Mouse (Mus musculus) kidney, adult 2 months (tissue): ENCODE results near the gene Cers1. TPM values are rescaled to one million over a fixed set of nuclear protein-coding genes. Genes with fewer than 3 reads are reported as not detected.

ENCODE experiments used
- DNase-seq: peaks from one replicate; pipeline ENCODE4 v3.0.0; 2021
- H3K27ac ChIP-seq: fragments of 200-500 bp; 2 replicates; pipeline ENCODE4 v1.5.1; 2012; ENCODE audit warnings: low read depth, low read length, control low read depth, inconsistent platforms; ENCODE audit not compliant: insufficient read depth
- H3K27me3 ChIP-seq: fragments of 200-500 bp; replicated peaks from 2 replicates; pipeline ENCODE4 v1.6.1; 2012; ENCODE audit warnings: mild to moderate bottlenecking, moderate library complexity, low read length, inconsistent platforms; ENCODE audit not compliant: control insufficient read depth, insufficient read depth
- H3K36me3 ChIP-seq: fragments of 200-500 bp; 2 replicates; pipeline ENCODE4 v1.6.1; 2012; ENCODE audit warnings: mild to moderate bottlenecking, moderate library complexity, low read length, inconsistent platforms; ENCODE audit not compliant: control insufficient read depth, insufficient read depth
- H3K4me1 ChIP-seq: fragments of 200-500 bp; 2 replicates; pipeline ENCODE4 v1.6.1; 2011; ENCODE audit warnings: low read length; ENCODE audit not compliant: control insufficient read depth, insufficient read depth
- H3K4me3 ChIP-seq: fragments of 200-500 bp; 2 replicates; pipeline ENCODE4 v1.5.1; 2011; ENCODE audit warnings: mild to moderate bottlenecking, low read depth, low read length, control low read depth; ENCODE audit not compliant: insufficient read depth
- CTCF ChIP-seq: fragments of 200-500 bp; conservative IDR thresholded peaks from 2 replicates; pipeline ENCODE4 v1.5.1; 2011; ENCODE audit warnings: low read depth, mild to moderate bottlenecking, control low read depth, low read length, moderate library complexity, mixed read lengths; ENCODE audit not compliant: insufficient read depth, insufficient read length
- POLR2A ChIP-seq: fragments of 200-500 bp; IDR thresholded peaks from one replicate; pipeline ENCODE4 v1.6.1; 2011; ENCODE audit warnings: low read depth, low read length, control low read depth
- WGBS: fragments of 180-500 bp; shearing (Covaris S2); methylation state at CpG from one replicate; pipeline ENCODE4 v1.1.7; 2018; 5-methylcytosine and 5-hydroxymethylcytosine counted together
- polyA plus RNA-seq: library from polyadenylated mRNA; depleted of rRNA; stranded (reverse); fragments of >200 nt; gene quantifications from 2 replicates; pipeline ENCODE4 v1.2.3, GENCODE M21; 2012

Cers1 gene
- polyA plus RNA-seq, 1 experiment: 0.66 TPM

- TF ChIP-seq CTCF (no peak), POLR2A (no peak)
- Histone ChIP-seq H3K4me3 (no peak overlapping the region), H3K4me1 (peaks cover 4% of the 10 kb centered on the region; the same call in 1 of the 2 replicates), H3K36me3 (no peaks in the 10 kb centered on the region), H3K27me3 (no peaks in the 10 kb centered on the region), H3K27ac (no peak overlapping the region)
- peak; percentile 90 for DNase-seq
- 44% methylated on average over 5 of the region's 5 CpGs for WGBS
Observed at GRCm38 (mm10) chr8:70364066-70364465, 48.5 kb downstream of the Cers1 start.

DNA sequence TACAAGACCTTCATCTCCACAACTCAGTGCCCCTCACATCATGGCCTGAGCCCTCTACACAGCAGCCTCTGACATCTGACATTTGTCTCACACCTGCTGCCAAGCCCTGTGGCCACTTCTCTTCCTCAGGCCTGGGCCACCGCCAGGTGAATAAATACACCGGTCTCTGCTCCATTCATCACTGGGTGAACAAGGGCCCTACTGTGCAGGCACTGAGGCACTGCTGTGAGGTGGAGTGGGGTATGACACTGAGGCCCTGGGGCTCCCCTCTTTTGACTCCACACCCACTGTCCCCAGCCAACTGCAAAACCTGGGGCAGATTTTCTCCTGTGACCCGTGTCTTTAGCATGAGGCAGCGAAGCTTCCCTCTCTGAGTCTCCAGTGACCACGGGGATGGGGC, 51.0 kb downstream of the Cers1 start:
- Histone ChIP-seq H3K27ac (no peak overlapping the region), H3K4me1 (peaks cover 5% of the 10 kb centered on the region; the same call in 1 of the 2 replicates), H3K27me3 (no peaks in the 10 kb centered on the region), H3K4me3 (no peak overlapping the region), H3K36me3 (no peaks in the 10 kb centered on the region)
- no peak for DNase-seq
- 77% methylated on average over 5 of the region's 5 CpGs for WGBS
- TF ChIP-seq POLR2A (no peak), CTCF (no peak)

- 93% methylated on average over 7 of the region's 7 CpGs for WGBS
- DNase-seq: no peak
Observed at GRCm38 (mm10) chr8:70370476-70370875, 54.9 kb downstream of the Cers1 start.

GRCm38 (mm10) chr8:70371951-70372350, 56.4 kb downstream of the Cers1 start:
- H3K27ac ChIP-seq: peak overlapping the region; percentile 51; the same call in 1 of the 2 replicates
- H3K4me3 ChIP-seq: no peak overlapping the region
- peaks cover 7% of the 10 kb centered on the region for H3K27me3 ChIP-seq
- no peak for TF ChIP-seq CTCF
- TF ChIP-seq POLR2A: no peak
- 21% methylated on average over 6 of the region's 6 CpGs for WGBS
- peak; percentile 82 for DNase-seq
- peaks cover 13% of the 10 kb centered on the region for H3K4me1 ChIP-seq
- no peaks in the 10 kb centered on the region for H3K36me3 ChIP-seq

More at GRCm38 (mm10) chr8:70370476-70370875, 54.9 kb downstream of the Cers1 start:
- H3K4me1 ChIP-seq: peaks cover 13% of the 10 kb centered on the region
- H3K27ac ChIP-seq: no peak overlapping the region
- no peak overlapping the region for H3K4me3 ChIP-seq
- H3K36me3 ChIP-seq: no peaks in the 10 kb centered on the region
- H3K27me3 ChIP-seq: peaks cover 5% of the 10 kb centered on the region; the same call in 1 of the 2 replicates
- TF ChIP-seq CTCF (no peak), POLR2A (no peak)

DNA sequence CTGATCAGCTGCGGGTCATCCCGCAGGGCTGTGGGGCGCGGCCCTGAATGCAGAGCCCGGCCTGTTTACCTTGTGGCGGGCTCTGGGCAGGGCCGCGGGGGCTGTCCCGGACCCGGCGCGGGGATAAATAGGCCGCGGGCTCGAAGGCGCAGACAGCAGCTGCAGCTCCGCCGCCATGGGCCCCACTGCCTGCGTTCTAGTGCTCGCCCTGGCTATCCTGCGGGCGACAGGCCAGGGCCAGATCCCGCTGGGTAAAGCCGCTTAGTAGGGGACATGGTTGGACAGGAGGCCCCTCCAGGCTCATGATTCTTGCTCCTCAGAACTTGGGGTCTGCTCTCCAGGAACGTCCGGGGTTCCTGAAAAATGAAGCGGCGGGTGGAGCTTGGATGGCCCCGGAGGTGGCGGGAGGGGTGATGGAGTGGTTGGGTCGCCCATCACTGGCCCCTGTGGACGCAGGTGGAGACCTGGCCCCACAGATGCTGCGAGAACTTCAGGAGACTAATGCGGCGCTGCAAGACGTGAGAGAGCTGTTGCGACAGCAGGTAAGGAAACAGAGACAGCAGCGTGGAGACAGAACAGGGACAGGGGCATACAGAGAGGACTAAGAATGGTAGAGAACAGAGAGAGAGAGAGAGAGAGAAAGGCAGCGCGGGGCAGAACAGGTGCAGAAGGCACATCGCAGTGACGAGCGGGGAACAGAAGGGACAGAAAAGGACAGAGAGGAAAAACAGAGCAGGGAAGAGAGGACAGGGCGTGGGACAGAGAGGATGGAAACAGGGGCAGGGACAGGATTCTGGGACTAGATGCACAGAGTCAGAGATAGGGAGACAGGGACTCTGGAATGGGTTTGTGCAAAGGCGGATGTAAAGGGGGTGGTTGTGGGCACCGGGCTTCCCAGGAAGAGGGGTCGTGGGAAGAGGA, 58.1 kb downstream of the Cers1 start, which contains the start of gene Comp:
Gene Comp (plus strand): TSS at position 162 of the 921 bp plus-strand sequence.
- TF ChIP-seq CTCF (no peak), POLR2A (no peak)
- DNase-seq: no peak
- H3K4me3 ChIP-seq: peak within 1 kb of the TSS; percentile 48
- WGBS: 15% methylated on average over 47 of the region's 47 CpGs
- H3K27ac ChIP-seq: no peak within 1 kb of the TSS; the same call in 1 of the 2 replicates
- peaks cover 13% of the 10 kb centered on the region for H3K4me1 ChIP-seq
- peaks cover 7% of the 10 kb centered on the region for H3K27me3 ChIP-seq
- no peaks in the 10 kb centered on the region for H3K36me3 ChIP-seq

GRCm38 (mm10) chr8:70374318-70374927, 58.8 kb downstream of the Cers1 start:
- H3K27me3 ChIP-seq: peaks cover 7% of the 10 kb centered on the region
- H3K36me3 ChIP-seq: no peaks in the 10 kb centered on the region
- no peak overlapping the region for H3K27ac ChIP-seq
- peak overlapping the region; percentile 48 for H3K4me3 ChIP-seq
- DNase-seq: peak; percentile 90
- no peak for TF ChIP-seq CTCF
- no peak for TF ChIP-seq POLR2A
- H3K4me1 ChIP-seq: peaks cover 13% of the 10 kb centered on the region
- 2% methylated on average over 53 of the region's 53 CpGs for WGBS
